Mouse (Mus musculus): ENCODE data around the gene Zfp213. TPM values are rescaled to one million over a fixed set of nuclear protein-coding genes. Genes with fewer than 3 reads are reported as not detected.

Zfp213 gene
- polyA plus RNA-seq, 1 experiment: 7.8 TPM

- H3K27me3 ChIP-seq (ENCODE audit: control insufficient read depth, insufficient read depth, low read length): no peaks in the 10 kb centered on the region
- no peaks in the 10 kb centered on the region for H3K4me1 ChIP-seq (ENCODE audit: control insufficient read depth, insufficient read depth, insufficient read length, low read length)
- peak overlapping the region; percentile 72 for H3K4me3 ChIP-seq (ENCODE audit: low read depth, low read length)
- TF ChIP-seq POLR2A (IDR thresholded peaks at IDR 0.05; ENCODE audit: low read depth, low read length): peak; percentile 45; the same call in 1 of the 2 replicates
- TF ChIP-seq CTCF (IDR thresholded peaks at IDR 0.05; ENCODE audit: extremely low read depth, insufficient read length, insufficient replicate concordance, low read depth, low read length): no peak
- H3K36me3 ChIP-seq (ENCODE audit: control insufficient read depth, insufficient read depth, low read length): no peaks in the 10 kb centered on the region
- peak overlapping the region; percentile 31; the same call in 1 of the 2 replicates for H3K27ac ChIP-seq (ENCODE audit: insufficient read depth, low read depth, low read length)
- 7% methylated on average over 34 of the region's 34 CpGs for WGBS
These were observed 28.3 kb upstream of the Zfp213 start for GRCm38 (mm10) chr17:23592208-23592925.

- no peaks in the 10 kb centered on the region for H3K27me3 ChIP-seq (ENCODE audit: control insufficient read depth, insufficient read depth, low read length)
- WGBS: 66% methylated on average over 2 of the region's 2 CpGs
These were observed 23.2 kb upstream of the Zfp213 start for GRCm38 (mm10) chr17:23587253-23587652.

GRCm38 (mm10) chr17:23585721-23586491, 21.9 kb upstream of the Zfp213 start:
- no peak for TF ChIP-seq CTCF (IDR thresholded peaks at IDR 0.05; ENCODE audit: extremely low read depth, insufficient read length, insufficient replicate concordance, low read depth, low read length)
- peak; percentile 13; the same call in 1 of the 2 replicates for TF ChIP-seq POLR2A (IDR thresholded peaks at IDR 0.05; ENCODE audit: low read depth, low read length)
- no peaks in the 10 kb centered on the region for H3K36me3 ChIP-seq (ENCODE audit: control insufficient read depth, insufficient read depth, low read length)
- H3K27ac ChIP-seq (ENCODE audit: insufficient read depth, low read depth, low read length): no peak overlapping the region
- H3K4me1 ChIP-seq (ENCODE audit: control insufficient read depth, insufficient read depth, insufficient read length, low read length): peaks cover 2% of the 10 kb centered on the region; the same call in 1 of the 2 replicates
- H3K4me3 ChIP-seq (ENCODE audit: low read depth, low read length): peak overlapping the region; percentile 71
- WGBS: 2% methylated on average over 22 of the region's 22 CpGs
- no peaks in the 10 kb centered on the region for H3K27me3 ChIP-seq (ENCODE audit: control insufficient read depth, insufficient read depth, low read length)

More at GRCm38 (mm10) chr17:23587253-23587652, 23.2 kb upstream of the Zfp213 start:
- Histone ChIP-seq H3K4me1 (ENCODE audit: control insufficient read depth, insufficient read depth, insufficient read length, low read length) (peaks cover 2% of the 10 kb centered on the region; the same call in 1 of the 2 replicates), H3K36me3 (ENCODE audit: control insufficient read depth, insufficient read depth, low read length) (no peaks in the 10 kb centered on the region), H3K27ac (ENCODE audit: insufficient read depth, low read depth, low read length) (no peak overlapping the region), H3K4me3 (ENCODE audit: low read depth, low read length) (no peak overlapping the region)
- TF ChIP-seq CTCF (IDR thresholded peaks at IDR 0.05; ENCODE audit: extremely low read depth, insufficient read length, insufficient replicate concordance, low read depth, low read length) (no peak), POLR2A (IDR thresholded peaks at IDR 0.05; ENCODE audit: low read depth, low read length) (no peak)

- H3K27me3 ChIP-seq (ENCODE audit: control insufficient read depth, insufficient read depth, low read length): no peaks in the 10 kb centered on the region
- no peak overlapping the region for H3K27ac ChIP-seq (ENCODE audit: insufficient read depth, low read depth, low read length)
- peaks cover 2% of the 10 kb centered on the region; the same call in 1 of the 2 replicates for H3K4me1 ChIP-seq (ENCODE audit: control insufficient read depth, insufficient read depth, insufficient read length, low read length)
- 76% methylated on average over 8 of the region's 8 CpGs for WGBS
- no peak overlapping the region for H3K4me3 ChIP-seq (ENCODE audit: low read depth, low read length)
- no peak for TF ChIP-seq CTCF (IDR thresholded peaks at IDR 0.05; ENCODE audit: extremely low read depth, insufficient read length, insufficient replicate concordance, low read depth, low read length)
- TF ChIP-seq POLR2A (IDR thresholded peaks at IDR 0.05; ENCODE audit: low read depth, low read length): no peak
- H3K36me3 ChIP-seq (ENCODE audit: control insufficient read depth, insufficient read depth, low read length): no peaks in the 10 kb centered on the region
These were observed 20.7 kb upstream of the Zfp213 start for GRCm38 (mm10) chr17:23584786-23585185.

- WGBS: 95% methylated on average over 38 of the region's 38 CpGs
These were observed 12.0 kb upstream of the Zfp213 start for GRCm38 (mm10) chr17:23575951-23576552.

GRCm38 (mm10) chr17:23574130-23574529, 10.1 kb upstream of the Zfp213 start:
- no peaks in the 10 kb centered on the region for H3K4me1 ChIP-seq (ENCODE audit: control insufficient read depth, insufficient read depth, insufficient read length, low read length)
- H3K36me3 ChIP-seq (ENCODE audit: control insufficient read depth, insufficient read depth, low read length): peaks cover 3% of the 10 kb centered on the region; the same call in 1 of the 2 replicates
- H3K27ac ChIP-seq (ENCODE audit: insufficient read depth, low read depth, low read length): no peak overlapping the region
- H3K27me3 ChIP-seq (ENCODE audit: control insufficient read depth, insufficient read depth, low read length): no peaks in the 10 kb centered on the region
- TF ChIP-seq CTCF (IDR thresholded peaks at IDR 0.05; ENCODE audit: extremely low read depth, insufficient read length, insufficient replicate concordance, low read depth, low read length): no peak
- TF ChIP-seq POLR2A (IDR thresholded peaks at IDR 0.05; ENCODE audit: low read depth, low read length): no peak
- no peak overlapping the region for H3K4me3 ChIP-seq (ENCODE audit: low read depth, low read length)
- whole genome bisulfite sequencing: 87% methylated on average over 8 of the region's 8 CpGs

More at GRCm38 (mm10) chr17:23575951-23576552, 12.0 kb upstream of the Zfp213 start:
- no peak overlapping the region for H3K27ac ChIP-seq (ENCODE audit: insufficient read depth, low read depth, low read length)
- no peak overlapping the region for H3K4me3 ChIP-seq (ENCODE audit: low read depth, low read length)
- H3K4me1 ChIP-seq (ENCODE audit: control insufficient read depth, insufficient read depth, insufficient read length, low read length): no peaks in the 10 kb centered on the region
- TF ChIP-seq CTCF (IDR thresholded peaks at IDR 0.05; ENCODE audit: extremely low read depth, insufficient read length, insufficient replicate concordance, low read depth, low read length) (no peak), POLR2A (IDR thresholded peaks at IDR 0.05; ENCODE audit: low read depth, low read length) (no peak)
- peaks cover 3% of the 10 kb centered on the region; the same call in 1 of the 2 replicates for H3K36me3 ChIP-seq (ENCODE audit: control insufficient read depth, insufficient read depth, low read length)
- H3K27me3 ChIP-seq (ENCODE audit: control insufficient read depth, insufficient read depth, low read length): no peaks in the 10 kb centered on the region
